Mouse (Mus musculus): ENCODE measurements around the gene Mef2b. TPM values are rescaled to one million over a fixed set of nuclear protein-coding genes. Genes with fewer than 3 reads are reported as not detected.

Gene Mef2b
- total and polyA plus RNA-seq, 3 experiments = 60.1 to 232 (median 168) TPM

- H3K27ac ChIP-seq (ENCODE audit: insufficient read depth, low read depth) = no peak overlapping the region; the same call in 1 of the 2 replicates
- in situ Hi-C loops (cut with MboI; ENCODE audit: low pct_ligation_motif_present, low pct_unique_long_range_greater_than_20kb, low sequenced_read_pairs) (loop anchor here (5.0 kb wide), 1 partner anchor 39 kb away; the partner anchor contains the start of gene Slc25a42), dilution Hi-C loops (cut with MboI; ENCODE audit: extremely low pct_ligation_motif_present, extremely low pct_unique_long_range_greater_than_20kb, low sequenced_read_pairs) (no loop called here)
- H3K36me3 ChIP-seq (replicated peaks in 1 of 2; ENCODE audit: control insufficient read depth in 1 of 2, insufficient read depth in 1 of 2, low read length in 1 of 2) = peaks cover 16 to 39% of the 10 kb centered on the region in 2 experiments
- H3K9ac ChIP-seq (ENCODE audit: insufficient read depth, low read depth) = peak overlapping the region; percentile 71; the same call in 1 of the 2 replicates
- H3K4me1 ChIP-seq (ENCODE audit: control insufficient read depth in 1 of 2, insufficient read depth in 2 of 2) = peaks cover 12 to 61% of the 10 kb centered on the region in 2 experiments; a peak in 3 of 4 replicates
- no peak for DNase-seq (ENCODE audit: extremely low read depth)
- H3K79me2 ChIP-seq (replicated peaks; ENCODE audit: control insufficient read depth, extremely low read depth, insufficient read depth, poor library complexity, severe bottlenecking) = peaks cover 13% of the 10 kb centered on the region
- peak overlapping the region; percentile 28 to 78 (median 46) for H3K4me3 ChIP-seq (replicated peaks in 1 of 3; ENCODE audit: low read depth in 2 of 3, low read length in 2 of 3, poor library complexity in 1 of 3)
- H3K27me3 ChIP-seq (replicated peaks) = no peaks in the 10 kb centered on the region
- H3K9me3 ChIP-seq (replicated peaks; ENCODE audit: low read length) = no peaks in the 10 kb centered on the region
- no peak for TF ChIP-seq ZMIZ1 (IDR thresholded peaks at IDR 0.05; ENCODE audit: low read depth, low read length)
- no peak for TF ChIP-seq ZC3H11A (IDR thresholded peaks at IDR 0.05; ENCODE audit: low read depth, low read length)
- peak overlapping the region; percentile 63; the same call in 1 of the 2 replicates for H3K4me2 ChIP-seq (ENCODE audit: insufficient read depth, low read depth, poor library complexity, severe bottlenecking)
Measured at GRCm38 (mm10) chr8:70173320-70173719, 33.8 kb downstream of the Mef2b start.

- Histone ChIP-seq H3K4me2 (ENCODE audit: insufficient read depth, low read depth, poor library complexity, severe bottlenecking) (peak overlapping the region; percentile 63), H3K4me1 (ENCODE audit: control insufficient read depth in 1 of 2, insufficient read depth in 2 of 2) (peaks cover 12 to 53% of the 10 kb centered on the region in 2 experiments; a peak in 3 of 4 replicates), H3K9ac (ENCODE audit: insufficient read depth, low read depth) (no peak overlapping the region; the same call in 1 of the 2 replicates), H3K27me3 (replicated peaks) (no peaks in the 10 kb centered on the region), H3K4me3 (replicated peaks in 1 of 3; ENCODE audit: low read depth in 2 of 3, low read length in 2 of 3, poor library complexity in 1 of 3) (peak overlapping the region in 2 of 3 experiments; percentile 41 to 45), H3K79me2 (replicated peaks; ENCODE audit: control insufficient read depth, extremely low read depth, insufficient read depth, poor library complexity, severe bottlenecking) (peaks cover 13% of the 10 kb centered on the region), H3K9me3 (replicated peaks; ENCODE audit: low read length) (no peaks in the 10 kb centered on the region), H3K36me3 (replicated peaks in 1 of 2; ENCODE audit: control insufficient read depth in 1 of 2, insufficient read depth in 1 of 2, low read length in 1 of 2) (peaks cover 19 to 40% of the 10 kb centered on the region in 2 experiments), H3K27ac (ENCODE audit: insufficient read depth, low read depth) (peak overlapping the region; percentile 37)
- dilution Hi-C loops (cut with MboI; ENCODE audit: extremely low pct_ligation_motif_present, extremely low pct_unique_long_range_greater_than_20kb, low sequenced_read_pairs) = no loop called here
- peak; percentile 73 for DNase-seq (ENCODE audit: extremely low read depth)
- in situ Hi-C loops (cut with MboI; ENCODE audit: low pct_ligation_motif_present, low pct_unique_long_range_greater_than_20kb, low sequenced_read_pairs) = loop anchor here (5.0 kb wide), 1 partner anchor 38 kb away; the partner anchor contains the start of gene Slc25a42
- no peak for TF ChIP-seq CHD2 (IDR thresholded peaks at IDR 0.05; ENCODE audit: low read length)
- TF ChIP-seq ZKSCAN1 (IDR thresholded peaks at IDR 0.05; ENCODE audit: borderline replicate concordance, low read depth, low read length) = no peak
- TF ChIP-seq MAX (IDR thresholded peaks at IDR 0.05; ENCODE audit: low read length) = no peak
- TF ChIP-seq IRF4 (IDR thresholded peaks at IDR 0.05; ENCODE audit: low read depth, low read length) = no peak
- peak; percentile 95 for TF ChIP-seq MEF2A (IDR thresholded peaks at IDR 0.05; ENCODE audit: borderline replicate concordance, low read depth, low read length)
- TF ChIP-seq NELFE (IDR thresholded peaks at IDR 0.05; ENCODE audit: low read depth, low read length) = no peak
- no peak for TF ChIP-seq ELF1 (IDR thresholded peaks at IDR 0.05; ENCODE audit: low read depth, low read length)
- no peak for TF ChIP-seq USF1 (IDR thresholded peaks at IDR 0.05; ENCODE audit: low read depth, low read length)
- TF ChIP-seq MAZ (IDR thresholded peaks at IDR 0.05; ENCODE audit: low read depth, low read length) = no peak
- no peak for TF ChIP-seq POLR2AphosphoS2 (IDR thresholded peaks at IDR 0.05; ENCODE audit: low read depth, low read length)
- no peak for TF ChIP-seq KAT2A (IDR thresholded peaks at IDR 0.05; ENCODE audit: insufficient replicate concordance, low read length)
- TF ChIP-seq TCF12 (IDR thresholded peaks at IDR 0.05; ENCODE audit: low read depth, low read length) = no peak
- no peak for TF ChIP-seq MYC (IDR thresholded peaks at IDR 0.05; ENCODE audit: low read depth, low read length)
- TF ChIP-seq UBTF (IDR thresholded peaks at IDR 0.05; ENCODE audit: low read depth, low read length) = no peak
- TF ChIP-seq MAFK (IDR thresholded peaks at IDR 0.05; ENCODE audit: insufficient replicate concordance, low read length) = no peak
- no peak for TF ChIP-seq NRF1 (IDR thresholded peaks at IDR 0.05; ENCODE audit: low read depth, low read length)
- no peak for TF ChIP-seq RCOR1 (conservative IDR thresholded peaks at IDR 0.05; ENCODE audit: low read depth, low read length)
- no peak for TF ChIP-seq CHD1 (IDR thresholded peaks at IDR 0.05; ENCODE audit: low read depth, low read length)
- TF ChIP-seq BHLHE40 (IDR thresholded peaks at IDR 0.05; ENCODE audit: low read depth, low read length) = no peak; the same call in 1 of the 2 replicates
- TF ChIP-seq EP300 (IDR thresholded peaks at IDR 0.05; ENCODE audit: low read length) = no peak
- no peak for TF ChIP-seq ZNF384 (IDR thresholded peaks at IDR 0.05; ENCODE audit: low read depth, low read length)
- no peak for TF ChIP-seq JUN (IDR thresholded peaks at IDR 0.05; ENCODE audit: insufficient read depth, low read depth, low read length)
- peak; percentile 38; the same call in 1 of the 2 replicates for TF ChIP-seq SIN3A (IDR thresholded peaks at IDR 0.05; ENCODE audit: low read length)
- TF ChIP-seq CTCF (conservative IDR thresholded peaks at IDR 0.05 in 1 of 2, IDR thresholded peaks at IDR 0.05 in 1 of 2; ENCODE audit: low read depth in 2 of 2, low read length in 2 of 2) = peak in 1 of 2 experiments; percentile 13; a peak in 1 of 4 replicates
- TF ChIP-seq HCFC1 (IDR thresholded peaks at IDR 0.05; ENCODE audit: low read depth, low read length) = no peak
- no peak for TF ChIP-seq GABPA (IDR thresholded peaks at IDR 0.05; ENCODE audit: insufficient replicate concordance, low read depth, low read length)
- no peak for TF ChIP-seq ZMIZ1 (IDR thresholded peaks at IDR 0.05; ENCODE audit: low read depth, low read length)
- 0 out of 2 replicates have a peak, but pooled peaks have one; percentile 9 for TF ChIP-seq TBP (conservative IDR thresholded peaks at IDR 0.05; ENCODE audit: low read depth, low read length)
- no peak for TF ChIP-seq JUND (conservative IDR thresholded peaks at IDR 0.05; ENCODE audit: low read depth, low read length)
- TF ChIP-seq E2F4 (IDR thresholded peaks at IDR 0.05; ENCODE audit: insufficient replicate concordance, low read depth, low read length) = no peak
- no peak for TF ChIP-seq PAX5 (IDR thresholded peaks at IDR 0.05; ENCODE audit: low read length)
- no peak for TF ChIP-seq ZC3H11A (IDR thresholded peaks at IDR 0.05; ENCODE audit: low read depth, low read length)
Measured at GRCm38 (mm10) chr8:70174079-70174478, 34.6 kb downstream of the Mef2b start.
